In the genomic region with DNA sequence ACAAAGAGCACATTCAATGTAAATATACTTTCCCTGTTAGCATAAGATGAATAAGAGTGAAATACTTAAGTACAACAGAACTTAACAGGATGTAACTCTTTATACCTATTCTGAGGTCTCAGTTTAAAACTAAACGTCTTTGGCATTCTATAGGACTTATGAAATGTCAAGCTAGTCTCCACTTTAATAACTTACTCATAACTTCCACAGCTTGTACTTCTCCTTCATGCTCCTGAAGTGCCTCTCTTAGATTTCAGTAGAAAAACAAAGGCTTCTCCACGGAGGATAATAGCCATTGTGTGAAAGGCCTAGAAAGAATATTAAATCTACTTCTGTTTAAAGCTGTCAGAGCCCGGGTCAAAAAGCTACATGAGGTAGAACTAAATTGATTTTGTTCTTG, we compare ENCODE assay signal across 15 mouse cellular contexts.
"Had no signal": no experiment of that assay in that cellular context is flagged by ENCODE, and none has a peak within 500 bp of the region (broad histone marks: within the 10 kb centered on the region; RNA-seq: fewer than 3 reads in every experiment).

No protein-coding gene starts in this region.

- H3K27me3 ChIP-seq: limb, embryonic 15.5 days; liver, embryonic 12.5 days; lung, embryonic 15.5 days; midbrain, embryonic 15.5 days; neural tube, embryonic 13.5 days had no signal

- H3K4me3 ChIP-seq: limb, embryonic 15.5 days; liver, embryonic 12.5 days; lung, embryonic 15.5 days; midbrain, embryonic 15.5 days; neural tube, embryonic 13.5 days had no signal

- ATAC-seq: liver, embryonic 12.5 days; midbrain, embryonic 15.5 days had no signal

- H3K4me1 ChIP-seq: limb, embryonic 15.5 days; liver, embryonic 12.5 days; lung, embryonic 15.5 days; midbrain, embryonic 15.5 days; neural tube, embryonic 13.5 days had no signal

- H3K4me2 ChIP-seq: limb, embryonic 15.5 days; liver, embryonic 12.5 days; lung, embryonic 15.5 days; midbrain, embryonic 11.5 days; midbrain, embryonic 15.5 days; neural tube, embryonic 13.5 days had no signal

- H3K9me3 ChIP-seq: limb, embryonic 15.5 days; liver, embryonic 12.5 days; lung, embryonic 15.5 days; midbrain, embryonic 15.5 days; neural tube, embryonic 13.5 days had no signal

- H3K36me3 ChIP-seq: limb, embryonic 15.5 days; liver, embryonic 12.5 days; lung, embryonic 15.5 days; midbrain, embryonic 15.5 days; neural tube, embryonic 13.5 days had no signal

- H3K9ac ChIP-seq: limb, embryonic 15.5 days; liver, embryonic 12.5 days; liver, embryonic 14.5 days; lung, embryonic 15.5 days; midbrain, embryonic 15.5 days; neural tube, embryonic 13.5 days had no signal

- DNase-seq: lung, adult 18-20 months; lung, postnatal 14 days; right cerebral cortex, postnatal 25 days; right cerebral cortex, postnatal 4 days; spleen, adult 18-20 months; thymus, adult 18-20 months; thymus, postnatal 14 days; thymus, postnatal 36 days had no signal

- H3K27ac ChIP-seq: limb, embryonic 15.5 days; liver, embryonic 12.5 days; liver, embryonic 14.5 days; lung, embryonic 15.5 days; midbrain, embryonic 15.5 days; neural tube, embryonic 13.5 days had no signal
